Mouse (Mus musculus) myocyte (in vitro differentiated cells): ENCODE measurements around the gene Ces2g. TPM values are rescaled to one million over a fixed set of nuclear protein-coding genes. Genes with fewer than 3 reads are reported as not detected.

Source experiments
- H3K27me3 ChIP-seq: one replicate; pipeline ENCODE4 v1.6.1; 2011; ENCODE audit not compliant: control insufficient read depth, insufficient read depth, insufficient read length
- H3K36me3 ChIP-seq: one replicate; pipeline ENCODE4 v1.6.1; 2011; ENCODE audit not compliant: control insufficient read depth, insufficient read depth
- H3K4me2 ChIP-seq: one replicate; pipeline ENCODE4 v1.6.1; 2011; ENCODE audit warnings: low read depth, control low read depth
- H3K4me3 ChIP-seq: one replicate; pipeline ENCODE4 v1.5.1; 2011; ENCODE audit warnings: mild to moderate bottlenecking, control low read depth, moderate library complexity
- H3K79me2 ChIP-seq: one replicate; pipeline ENCODE4 v1.6.1; 2011; ENCODE audit not compliant: control insufficient read depth, insufficient read depth
- H3ac ChIP-seq: one replicate; pipeline ENCODE4 v1.6.1; 2011; ENCODE audit not compliant: control insufficient read depth, insufficient read length
- CEBPB ChIP-seq: IDR thresholded peaks from 2 replicates; pipeline ENCODE4 v1.6.1; 2011; ENCODE audit warnings: mild to moderate bottlenecking, moderate library complexity; ENCODE audit not compliant: poor library complexity, insufficient read depth, severe bottlenecking
- MYOD1 ChIP-seq, 3 experiments: IDR thresholded peaks; one replicate each; pipeline ENCODE4 v1.6.1; 2011; ENCODE audit warnings: control low read depth in 2 of 3, low read depth in 2 of 3, mild to moderate bottlenecking in 2 of 3, moderate library complexity in 1 of 3; ENCODE audit not compliant: insufficient read length in 2 of 3, control insufficient read depth in 1 of 3
- MYOG ChIP-seq, 3 experiments: IDR thresholded peaks; one replicate each; pipeline ENCODE4 v1.6.1; 2011; ENCODE audit warnings: control low read depth in 2 of 3, low read depth in 2 of 3, mild to moderate bottlenecking in 2 of 3; ENCODE audit not compliant: insufficient read length in 2 of 3, control insufficient read depth in 1 of 3, insufficient read depth in 1 of 3
- POLR2A ChIP-seq: IDR thresholded peaks from one replicate; pipeline ENCODE4 v1.6.1; 2011; ENCODE audit warnings: low read depth, mild to moderate bottlenecking, control low read depth, moderate library complexity; ENCODE audit not compliant: insufficient read length
- TCF3 ChIP-seq: IDR thresholded peaks from one replicate; pipeline ENCODE4 v1.6.1; 2011; ENCODE audit warnings: low read depth, control low read depth; ENCODE audit not compliant: insufficient read length
- USF1 ChIP-seq: IDR thresholded peaks from one replicate; pipeline ENCODE4 v1.6.1; 2011; ENCODE audit warnings: low read depth, mild to moderate bottlenecking, control low read depth, moderate library complexity
- polyA plus RNA-seq: library from polyadenylated mRNA; unstranded; fragments of >200 nt; fragmentation: generic; extraction: Trizol; gene quantifications from one replicate; pipeline ENCODE4 v1.2.1, GENCODE M21; 2012; ENCODE audit warnings: missing spikeins

Ces2g gene
- polyA plus RNA-seq, 1 experiment, result 0.30 TPM

DNA sequence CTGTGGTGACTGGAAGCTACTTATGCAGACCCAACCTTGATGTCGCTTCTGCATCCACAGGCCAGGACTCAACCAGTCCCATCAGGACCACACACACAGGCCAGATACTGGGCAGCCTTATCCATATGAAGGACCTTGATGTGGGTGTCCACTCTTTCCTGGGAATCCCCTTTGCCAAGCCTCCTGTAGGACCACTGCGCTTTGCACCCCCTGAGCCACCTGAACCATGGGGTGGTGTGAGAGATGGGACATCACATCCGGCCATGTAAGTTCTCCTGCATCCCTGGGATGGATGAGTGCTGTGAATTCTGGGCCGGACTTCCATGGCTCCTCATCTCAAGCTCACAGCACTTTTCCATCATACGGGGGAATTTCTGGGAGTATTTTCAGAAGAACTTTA lies 52.9 kb downstream of the Ces2g start:
- H3K4me2 ChIP-seq, result no peak overlapping the region
- TF ChIP-seq TCF3 (no peak), MYOG (IDR thresholded peaks at IDR 0.05; ENCODE audit: control insufficient read depth in 1 of 3, insufficient read depth in 1 of 3, insufficient read length in 2 of 3, low read depth in 2 of 3) (no peak), MYOD1 (IDR thresholded peaks at IDR 0.05; ENCODE audit: control insufficient read depth in 1 of 3, insufficient read length in 2 of 3, low read depth in 2 of 3) (no peak), CEBPB (no peak), POLR2A (no peak), USF1 (no peak)

More for the DNA sequence above, 52.9 kb downstream of the Ces2g start:
- no peak overlapping the region for H3K4me3 ChIP-seq
- H3K27me3 ChIP-seq, result no peaks in the 10 kb centered on the region
- no peaks in the 10 kb centered on the region for H3K36me3 ChIP-seq
- H3K79me2 ChIP-seq, result no peaks in the 10 kb centered on the region
- H3ac ChIP-seq, result no peak overlapping the region

Other genes starting within 250 kb of the Ces2g start
- not detected for gene Ces2a, start 227.7 kb upstream of the Ces2g start, polyA plus RNA-seq
- gene Ces2b, start 130.1 kb upstream of the Ces2g start, polyA plus RNA-seq, result not detected
- gene Ces2c, start 114.7 kb upstream of the Ces2g start, polyA plus RNA-seq, result 0.34 TPM
- gene Ces2e, start 35.5 kb upstream of the Ces2g start, polyA plus RNA-seq, result 0.02 TPM
- gene Ces2f, start 14.4 kb upstream of the Ces2g start, polyA plus RNA-seq, result 0.02 TPM
- not detected for gene Ces2h, start 39.1 kb downstream of the Ces2g start, polyA plus RNA-seq
- not detected for gene Ces3a, start 86.9 kb downstream of the Ces2g start, polyA plus RNA-seq
- not detected for gene Ces3b, start 122.0 kb downstream of the Ces2g start, polyA plus RNA-seq
- not detected for gene Ces4a, start 170.1 kb downstream of the Ces2g start, polyA plus RNA-seq
- 38.1 TPM for gene Cbfb, start 209.0 kb downstream of the Ces2g start, polyA plus RNA-seq